Mouse (Mus musculus) CH12.LX (cell line): ENCODE measurements around the gene Fbxl18. TPM values are rescaled to one million over a fixed set of nuclear protein-coding genes. Genes with fewer than 3 reads are reported as not detected.

Experiments
- DNase-seq: peaks from one replicate; pipeline ENCODE4 v3.0.0-alpha.2; 2013; ENCODE audit errors: extremely low read depth
- H3K27ac ChIP-seq: 2 replicates; pipeline ENCODE4 v1.5.1; 2012; ENCODE audit warnings: low read depth, mild to moderate bottlenecking, control low read depth, moderate library complexity; ENCODE audit not compliant: insufficient read depth
- H3K27me3 ChIP-seq: replicated peaks from 2 replicates; pipeline ENCODE3; 2012; ENCODE audit warnings: inconsistent platforms
- H3K36me3 ChIP-seq, 2 experiments: replicated peaks in 1 of 2; 2 replicates each; pipeline versions ENCODE3 to v1.6.1; 2012; ENCODE audit warnings: inconsistent platforms in 1 of 2, low read length in 1 of 2, mild to moderate bottlenecking in 1 of 2, mixed read lengths in 1 of 2, moderate library complexity in 1 of 2; ENCODE audit not compliant: control insufficient read depth in 1 of 2, insufficient read depth in 1 of 2
- H3K4me1 ChIP-seq, 2 experiments: 2 replicates each; pipeline ENCODE4 v1.6.1; 2012; ENCODE audit warnings: inconsistent platforms in 1 of 2, moderate library complexity in 1 of 2; ENCODE audit not compliant: insufficient read depth in 2 of 2, control insufficient read depth in 1 of 2
- H3K4me2 ChIP-seq: 2 replicates; pipeline ENCODE4 v1.6.1; 2012; ENCODE audit warnings: low read depth, mild to moderate bottlenecking, control low read depth; ENCODE audit not compliant: poor library complexity, insufficient read depth, severe bottlenecking
- H3K4me3 ChIP-seq, 3 experiments: fragments of 150-350 bp in 1 of 3; sonication (generic) in 1 of 3; replicated peaks in 1 of 3; 2 replicates each; pipeline versions ENCODE3 to v1.5.1; 2011 to 2012; ENCODE audit warnings: low read depth in 2 of 3, low read length in 2 of 3, mild to moderate bottlenecking in 2 of 3, moderate library complexity in 2 of 3, control low read depth in 1 of 3, improper control_type of control experiment in 1 of 3, inconsistent platforms in 1 of 3, mixed read lengths in 1 of 3; ENCODE audit not compliant: poor library complexity in 1 of 3
- H3K79me2 ChIP-seq: replicated peaks from 2 replicates; pipeline ENCODE4 v1.6.1; 2012; ENCODE audit warnings: mild to moderate bottlenecking, moderate library complexity; ENCODE audit not compliant: control insufficient read depth, poor library complexity, insufficient read depth, severe bottlenecking; ENCODE audit errors: extremely low read depth
- H3K9ac ChIP-seq: 2 replicates; pipeline ENCODE4 v1.6.1; 2012; ENCODE audit warnings: low read depth, mild to moderate bottlenecking, control low read depth, moderate library complexity; ENCODE audit not compliant: insufficient read depth
- H3K9me3 ChIP-seq: replicated peaks from 2 replicates; pipeline ENCODE3; 2012; ENCODE audit warnings: low read length, inconsistent platforms, mixed read lengths
- E2F4 ChIP-seq: IDR thresholded peaks from 2 replicates; pipeline ENCODE4 v1.6.1; 2011; ENCODE audit warnings: low read depth, low read length, improper control_type of control experiment; ENCODE audit not compliant: insufficient replicate concordance
- EP300 ChIP-seq: IDR thresholded peaks from 2 replicates; pipeline ENCODE4 v1.6.1; 2011; ENCODE audit warnings: low read length, improper control_type of control experiment
- ETS1 ChIP-seq: conservative IDR thresholded peaks from 2 replicates; pipeline ENCODE4 v1.6.1; 2012; ENCODE audit warnings: low read depth, mild to moderate bottlenecking, inconsistent platforms, low read length, improper control_type of control experiment, moderate library complexity
- GABPA ChIP-seq: IDR thresholded peaks from 2 replicates; pipeline ENCODE4 v1.6.1; 2012; ENCODE audit warnings: low read depth, low read length, improper control_type of control experiment, inconsistent platforms; ENCODE audit not compliant: insufficient replicate concordance
- IRF4 ChIP-seq: IDR thresholded peaks from 2 replicates; pipeline ENCODE4 v1.6.1; 2014; ENCODE audit warnings: low read depth, mild to moderate bottlenecking, inconsistent platforms, low read length, improper control_type of control experiment
- JUN ChIP-seq: IDR thresholded peaks from 2 replicates; pipeline ENCODE4 v1.6.1; 2011; ENCODE audit warnings: low read depth, mild to moderate bottlenecking, low read length, improper control_type of control experiment, moderate library complexity; ENCODE audit not compliant: insufficient read depth
- MAFK ChIP-seq: IDR thresholded peaks from 2 replicates; pipeline ENCODE4 v1.6.1; 2011; ENCODE audit warnings: low read length, improper control_type of control experiment; ENCODE audit not compliant: insufficient replicate concordance
- MAX ChIP-seq: IDR thresholded peaks from 2 replicates; pipeline ENCODE4 v1.6.1; 2011; ENCODE audit warnings: low read length, improper control_type of control experiment
- MAZ ChIP-seq: IDR thresholded peaks from 2 replicates; pipeline ENCODE4 v1.6.1; 2012; ENCODE audit warnings: low read depth, mild to moderate bottlenecking, inconsistent platforms, low read length, improper control_type of control experiment, moderate library complexity
- MEF2A ChIP-seq: IDR thresholded peaks from 2 replicates; pipeline ENCODE4 v1.6.1; 2014; ENCODE audit warnings: low read depth, mild to moderate bottlenecking, inconsistent platforms, low read length, improper control_type of control experiment, borderline replicate concordance
- MYC ChIP-seq: IDR thresholded peaks from 2 replicates; pipeline ENCODE4 v1.6.1; 2011; ENCODE audit warnings: low read depth, mild to moderate bottlenecking, improper control_type of control experiment, low read length
- NRF1 ChIP-seq: IDR thresholded peaks from 2 replicates; pipeline ENCODE4 v1.6.1; 2014; ENCODE audit warnings: low read depth, mild to moderate bottlenecking, inconsistent platforms, low read length, improper control_type of control experiment, moderate library complexity
- PAX5 ChIP-seq: IDR thresholded peaks from 2 replicates; pipeline ENCODE4 v1.6.1; 2012; ENCODE audit warnings: low read length, inconsistent platforms, mixed read lengths
- POLR2A ChIP-seq: IDR thresholded peaks from 2 replicates; pipeline ENCODE4 v1.6.1; 2011; ENCODE audit warnings: low read depth, mild to moderate bottlenecking, improper control_type of control experiment, low read length
- POLR2AphosphoS2 ChIP-seq: IDR thresholded peaks from 2 replicates; pipeline ENCODE4 v1.6.1; 2011; ENCODE audit warnings: low read depth, low read length, improper control_type of control experiment
- RCOR1 ChIP-seq: conservative IDR thresholded peaks from 2 replicates; pipeline ENCODE4 v1.6.1; 2012; ENCODE audit warnings: low read depth, mild to moderate bottlenecking, inconsistent platforms, low read length, improper control_type of control experiment
- SIN3A ChIP-seq: IDR thresholded peaks from 2 replicates; pipeline ENCODE4 v1.6.1; 2012; ENCODE audit warnings: low read length, improper control_type of control experiment, inconsistent platforms
- SMC3 ChIP-seq: IDR thresholded peaks from 2 replicates; pipeline ENCODE4 v1.6.1; 2011; ENCODE audit warnings: low read depth, low read length, improper control_type of control experiment
- TBP ChIP-seq: conservative IDR thresholded peaks from 2 replicates; pipeline ENCODE4 v1.6.1; 2011; ENCODE audit warnings: low read depth, low read length, improper control_type of control experiment
- TCF12 ChIP-seq: IDR thresholded peaks from 2 replicates; pipeline ENCODE4 v1.6.1; 2014; ENCODE audit warnings: low read depth, mild to moderate bottlenecking, inconsistent platforms, low read length, improper control_type of control experiment
- UBTF ChIP-seq: IDR thresholded peaks from 2 replicates; pipeline ENCODE4 v1.6.1; 2012; ENCODE audit warnings: low read depth, mild to moderate bottlenecking, inconsistent platforms, low read length, improper control_type of control experiment, moderate library complexity
- USF1 ChIP-seq: IDR thresholded peaks from 2 replicates; pipeline ENCODE4 v1.6.1; 2014; ENCODE audit warnings: low read depth, mild to moderate bottlenecking, inconsistent platforms, low read length, improper control_type of control experiment
- USF2 ChIP-seq: conservative IDR thresholded peaks from 2 replicates; pipeline ENCODE4 v1.6.1; 2011; ENCODE audit warnings: low read depth, low read length, improper control_type of control experiment
- ZC3H11A ChIP-seq: IDR thresholded peaks from 2 replicates; pipeline ENCODE4 v1.6.1; 2012; ENCODE audit warnings: low read depth, mild to moderate bottlenecking, inconsistent platforms, low read length, improper control_type of control experiment
- ZKSCAN1 ChIP-seq: IDR thresholded peaks from 2 replicates; pipeline ENCODE4 v1.6.1; 2012; ENCODE audit warnings: low read depth, inconsistent platforms, low read length, improper control_type of control experiment, borderline replicate concordance
- ZMIZ1 ChIP-seq: IDR thresholded peaks from 2 replicates; pipeline ENCODE4 v1.6.1; 2012; ENCODE audit warnings: low read depth, mild to moderate bottlenecking, inconsistent platforms, low read length, improper control_type of control experiment
- ZNF384 ChIP-seq: IDR thresholded peaks from 2 replicates; pipeline ENCODE4 v1.6.1; 2012; ENCODE audit warnings: low read depth, low read length, improper control_type of control experiment, inconsistent platforms
- dilution Hi-C: fragments of 300-500 bp; cut with MboI; formaldehyde crosslinking; loops from 2 replicates; pipeline ENCODE4 v1.14.3; 2020; ENCODE audit warnings: low sequenced_read_pairs; ENCODE audit not compliant: extremely low pct_unique_long_range_greater_than_20kb, extremely low pct_ligation_motif_present
- in situ Hi-C: fragments of 300-500 bp; cut with MboI; formaldehyde crosslinking; loops from 3 replicates; pipeline ENCODE4 v1.14.3; 2019; ENCODE audit warnings: low sequenced_read_pairs, low pct_ligation_motif_present, low pct_unique_long_range_greater_than_20kb, mixed read lengths
- polyA plus RNA-seq: library from polyadenylated mRNA; unstranded; fragments of >175 nt; gene quantifications from 2 replicates; pipeline ENCODE4 v1.2.1, GENCODE M21; 2012; ENCODE audit warnings: low read depth; ENCODE audit not compliant: insufficient read length
- total RNA-seq, 2 experiments: library from RNA; depleted of rRNA; stranded (reverse); fragments of 300-350 nt in 1 of 2; fragments of >200 nt in 1 of 2; gene quantifications; 2 replicates each; pipeline ENCODE4 v1.2.3; 2012 to 2014

The Fbxl18 gene
- total and polyA plus RNA-seq, 3 experiments, result 3.7 to 6.4 (median 5.5) TPM

DNA sequence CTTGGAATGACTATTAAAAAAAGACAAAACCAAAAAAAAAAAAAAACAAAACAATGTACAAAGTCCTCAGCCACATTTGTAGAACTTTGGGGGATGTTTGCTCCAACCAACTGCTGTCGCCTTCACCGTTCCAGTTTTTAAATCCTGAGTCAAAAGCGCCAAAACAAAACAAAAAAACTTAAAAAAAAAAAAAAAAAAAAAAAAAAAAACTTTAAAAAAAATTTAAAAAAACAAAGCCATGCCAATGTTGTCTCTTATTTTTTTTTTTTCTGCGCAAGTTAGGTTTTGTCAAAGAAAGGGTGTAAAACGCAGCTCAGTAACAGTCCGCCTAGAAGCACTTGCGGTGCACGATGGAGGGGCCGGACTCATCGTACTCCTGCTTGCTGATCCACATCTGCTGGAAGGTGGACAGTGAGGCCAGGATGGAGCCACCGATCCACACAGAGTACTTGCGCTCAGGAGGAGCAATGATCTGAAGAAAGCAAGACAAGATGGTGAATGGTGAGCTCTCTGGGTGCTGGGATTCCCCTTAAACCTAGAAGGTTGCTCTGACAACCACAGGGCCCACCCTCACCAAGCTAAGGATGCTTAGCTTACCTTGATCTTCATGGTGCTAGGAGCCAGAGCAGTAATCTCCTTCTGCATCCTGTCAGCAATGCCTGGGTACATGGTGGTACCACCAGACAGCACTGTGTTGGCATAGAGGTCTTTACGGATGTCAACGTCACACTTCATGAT, 8.4 kb upstream of the Fbxl18 start:
- Histone ChIP-seq H3K4me3 (peak overlapping the region in 2 of 3 experiments; percentile 85 to 96), H3K9ac (no peak overlapping the region; the same call in 1 of the 2 replicates), H3K79me2 (peaks cover 38% of the 10 kb centered on the region), H3K27ac (no peak overlapping the region), H3K4me2 (peak overlapping the region; percentile 84), H3K27me3 (no peaks in the 10 kb centered on the region), H3K9me3 (no peaks in the 10 kb centered on the region), H3K4me1 (peaks cover 19 to 50% of the 10 kb centered on the region in 2 experiments), H3K36me3 (peaks cover 54 to 67% of the 10 kb centered on the region in 2 experiments)
- DNase-seq, result peak; percentile 27
- dilution Hi-C loops, result no loop called here
- in situ Hi-C loops, result no loop called here
- TF ChIP-seq ZKSCAN1 (no peak), GABPA (no peak), POLR2A (peak; percentile 72), MAX (no peak), ETS1 (no peak), TCF12 (no peak), EP300 (no peak), ZC3H11A (no peak), PAX5 (no peak), ZNF384 (peak; percentile 76), SIN3A (0 out of 2 replicates have a peak, but pooled peaks have one; percentile 2), TBP (no peak), SMC3 (no peak), ZMIZ1 (peak; percentile 66; the same call in 1 of the 2 replicates), MAFK (no peak), MEF2A (no peak)

DNA sequence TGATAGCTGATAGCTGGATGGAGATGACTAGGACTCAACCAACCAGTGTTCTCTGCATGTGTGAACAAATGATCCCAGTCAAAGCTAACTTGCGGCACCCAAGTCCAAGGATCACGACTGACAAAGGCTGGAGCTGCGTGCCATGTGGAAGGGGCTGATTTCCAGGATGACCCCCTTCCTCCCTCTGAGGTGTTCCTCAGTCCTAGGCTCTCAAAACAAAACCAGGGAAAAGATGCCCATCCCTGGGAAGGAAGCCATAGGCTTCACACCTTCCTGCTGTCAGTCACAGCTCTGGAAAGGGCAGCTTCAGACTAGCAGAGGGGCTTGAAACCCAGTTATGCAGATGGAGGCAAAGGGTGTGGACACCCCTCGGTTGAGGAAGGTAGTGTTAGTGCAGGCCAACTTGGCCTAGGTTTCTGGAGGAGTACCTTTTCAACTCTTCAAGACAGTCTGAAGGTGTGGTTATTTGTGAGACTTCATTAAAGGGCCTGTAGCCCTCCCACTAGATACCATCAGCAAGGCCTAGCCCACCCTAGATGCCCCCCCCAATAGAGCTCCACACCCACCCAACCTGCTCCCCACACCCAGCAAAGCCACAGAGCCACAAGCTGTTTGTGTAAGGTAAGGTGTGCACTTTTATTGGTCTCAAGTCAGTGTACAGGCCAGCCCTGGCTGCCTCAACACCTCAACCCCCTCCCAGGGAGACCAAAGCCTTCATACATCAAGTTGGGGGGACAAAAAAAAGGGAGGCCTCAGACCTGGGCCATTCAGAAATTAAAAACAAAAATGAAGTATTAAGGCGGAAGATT, 7.5 kb upstream of the Fbxl18 start:
- H3K36me3 ChIP-seq, result peaks cover 54 to 70% of the 10 kb centered on the region in 2 experiments
- in situ Hi-C loops, result no loop called here
- TF ChIP-seq USF1 (no peak), ZKSCAN1 (no peak), TCF12 (no peak; the same call in 1 of the 2 replicates), USF2 (peak; percentile 1; the same call in 1 of the 2 replicates), POLR2AphosphoS2 (peak; percentile 93), POLR2A (peak; percentile 69), MEF2A (no peak), SIN3A (no peak), MAZ (no peak; the same call in 1 of the 2 replicates), IRF4 (no peak), NRF1 (no peak), RCOR1 (no peak), MAFK (0 out of 2 replicates have a peak, but pooled peaks have one; percentile 6), E2F4 (no peak), JUN (no peak), MYC (no peak), UBTF (no peak), ZMIZ1 (peak; percentile 95; the same call in 1 of the 2 replicates), GABPA (no peak)
- TF ChIP-seq, all 38 proteins: peak for 5
- peaks cover 38% of the 10 kb centered on the region for H3K79me2 ChIP-seq
- H3K27ac ChIP-seq, result peak overlapping the region; percentile 35
- no peak overlapping the region; the same call in 1 of the 2 replicates for H3K9ac ChIP-seq
- no peaks in the 10 kb centered on the region for H3K9me3 ChIP-seq
- 0 out of 2 replicates have a peak overlapping the region, but pooled peaks have one; percentile 10 for H3K4me2 ChIP-seq
- dilution Hi-C loops, result no loop called here
- peaks cover 12 to 41% of the 10 kb centered on the region in 2 experiments for H3K4me1 ChIP-seq
- H3K4me3 ChIP-seq, result peak overlapping the region in 1 of 3 experiments; percentile 28
- H3K27me3 ChIP-seq, result no peaks in the 10 kb centered on the region
- no peak for DNase-seq
